In genomic region chr4:43448554-43448953, GRCm38 (mm10) we compare ENCODE assay signal across 34 mouse cellular contexts. TPM values are rescaled to one million over a fixed set of nuclear protein-coding genes. Genes with fewer than 3 reads are reported as not detected.
DNase-seq lines count a peak whose midpoint lies in the region; ATAC-seq lines count a peak whose summit lies in the region.
"Had no signal": no experiment of that assay in that cellular context is flagged by ENCODE, and none has a peak within 500 bp of the region (broad histone marks: within the 10 kb centered on the region; RNA-seq: fewer than 3 reads in every experiment).

No protein-coding gene starts in this region.

- peaks cover 22% of the 10 kb centered on the region for H3K4me1 ChIP-seq in heart, embryonic 12.5 days (replicated peaks)

- H3K4me2 ChIP-seq in heart, embryonic 12.5 days: no peak overlapping the region
- H3K4me2 ChIP-seq: embryonic facial prominence, embryonic 12.5 days; forebrain, embryonic 15.5 days; heart, embryonic 13.5 days; intestine, embryonic 15.5 days had no signal

- peaks cover 25% of the 10 kb centered on the region for H3K27me3 ChIP-seq in heart, embryonic 12.5 days (replicated peaks)
- H3K27me3 ChIP-seq: forebrain, embryonic 15.5 days had no signal

- H3K36me3 ChIP-seq in heart, embryonic 12.5 days: peaks cover 32% of the 10 kb centered on the region

- peak; percentile 78 for DNase-seq in adrenal gland, postnatal 10 days
- DNase-seq in adrenal gland, adult 18-20 months (ENCODE audit: low spot score in 2 of 2): no peak
- peak; percentile 47 to 50 for DNase-seq in cerebellum, postnatal 36 days
- DNase-seq in heart, postnatal 10 days: peak; percentile 56 to 62
- peak; percentile 77 for DNase-seq in adrenal gland, postnatal 14 days
- DNase-seq in spleen, postnatal 36 days (ENCODE audit: low spot score in 2 of 2): no peak
- DNase-seq: cerebellum, adult 18-20 months; embryo, embryonic 11 days; gastrocnemius, postnatal 36 days; kidney, adult 2 months; kidney, postnatal 36 days; layer of hippocampus, postnatal 36 days; left cerebral cortex, postnatal 4 days; lung, adult 2 months; lung, postnatal 10 days; midbrain, embryonic 14.5 days; thymus, postnatal 4 days had no signal

- H3K9ac ChIP-seq in heart, embryonic 12.5 days: no peak overlapping the region
- H3K9ac ChIP-seq: embryonic facial prominence, embryonic 12.5 days; forebrain, embryonic 15.5 days; heart, embryonic 13.5 days; intestine, embryonic 15.5 days; liver, embryonic 14.5 days had no signal

- ATAC-seq in cerebellum, adult (ENCODE audit: insufficient number of reproducible peaks, low FRiP score, low TSS enrichment): no peak
- ATAC-seq in heart, embryonic 12.5 days (ENCODE audit: insufficient number of reproducible peaks, low FRiP score): no peak
- ATAC-seq: forebrain, embryonic 15.5 days; hindbrain, embryonic 16.5 days; intestine, embryonic 15.5 days had no signal

- 87% methylated on average over 3 of the region's 3 CpGs for WGBS in heart, embryonic 12.5 days

- no peak overlapping the region for H3K27ac ChIP-seq in heart, embryonic 12.5 days (ENCODE audit: poor library complexity, severe bottlenecking)
- H3K27ac ChIP-seq: embryonic facial prominence, embryonic 12.5 days; forebrain, embryonic 15.5 days; heart, adult 2 months; heart, embryonic 13.5 days; hindbrain, embryonic 10.5 days; intestine, embryonic 15.5 days; layer of hippocampus, adult 2 months; liver, embryonic 14.5 days; macrophage had no signal

- H3K9me3 ChIP-seq in heart, embryonic 12.5 days (replicated peaks): no peaks in the 10 kb centered on the region
- H3K9me3 ChIP-seq: embryonic facial prominence, embryonic 12.5 days; forebrain, embryonic 15.5 days; heart, embryonic 13.5 days; hindbrain, embryonic 10.5 days; intestine, embryonic 15.5 days had no signal

- intact Hi-C loops in heart, postnatal 10 days (cut with DNase I): no loop called here

- no peak overlapping the region for H3K4me3 ChIP-seq in heart, embryonic 12.5 days
- H3K4me3 ChIP-seq: embryonic facial prominence, embryonic 12.5 days; forebrain, embryonic 15.5 days; heart, adult 2 months; heart, embryonic 13.5 days; hindbrain, embryonic 10.5 days; intestine, embryonic 15.5 days; layer of hippocampus, adult 2 months had no signal

RNA-seq across cellular contexts. Expression of gene Cd72, which starts 5.9 kb away (rescaled TPM):
- total RNA-seq in adrenal gland, postnatal 10 days (2021): 1 to 10 TPM; 1.9 to 3.2 TPM
- 1 to 10 TPM; 2.6 to 2.8 TPM for total RNA-seq in adrenal gland, adult 18-20 months (2021)
- under 1 TPM; 0.45 to 0.60 TPM for total RNA-seq in heart, postnatal 10 days (2021)
- 0.82 and 2.0 TPM in 2 replicates for polyA plus RNA-seq in heart, embryonic 12.5 days (2016; fragmentation: Nextera tagmentation; extraction: Ambion mirVana)
- 2.7 and 12.7 TPM in 2 replicates for total RNA-seq in adrenal gland, postnatal 14 days (2021)
- total RNA-seq: gastrocnemius, postnatal 36 days; layer of hippocampus, adult 2 months; layer of hippocampus, postnatal 36 days; left cerebral cortex, postnatal 4 days had no signal

RNA-seq across cellular contexts. Expression of gene Tesk1, which starts 6.8 kb away (rescaled TPM):
- total RNA-seq in adrenal gland, postnatal 10 days (2021): 10 to 100 TPM; 55.3 to 58.2 TPM
- total RNA-seq in adrenal gland, adult 18-20 months (2021): 10 to 100 TPM; 67.6 to 72.3 TPM
- 10 to 100 TPM; 42.3 to 42.6 TPM for total RNA-seq in heart, postnatal 10 days (2021)
- polyA plus RNA-seq in heart, embryonic 12.5 days (2016; fragmentation: Nextera tagmentation; extraction: Ambion mirVana): 10.3 and 11.6 TPM in 2 replicates
- total RNA-seq in adrenal gland, postnatal 14 days (2021): 53.9 and 59.0 TPM in 2 replicates

RNA-seq across cellular contexts. Expression of gene Fam166b, which starts 19.6 kb away (rescaled TPM):
- under 1 TPM; 0.27 to 0.97 TPM for total RNA-seq in adrenal gland, postnatal 10 days (2021)
- not detected for total RNA-seq in adrenal gland, adult 18-20 months (2021)
- total RNA-seq in heart, postnatal 10 days (2021): under 1 TPM in 1 of 2 experiments, not detected in 1; 0.62 TPM
- polyA plus RNA-seq in heart, embryonic 12.5 days (2016; fragmentation: Nextera tagmentation; extraction: Ambion mirVana): 0.14 TPM in 1 of 2 replicates, not detected in the other
- not detected in 2 replicates for total RNA-seq in adrenal gland, postnatal 14 days (2021)
- total RNA-seq: gastrocnemius, postnatal 36 days; heart, adult 2 months had no signal
- polyA plus RNA-seq: intestine, embryonic 15.5 days; liver, embryonic 14.5 days; macrophage had no signal

RNA-seq across cellular contexts. Expression of gene Sit1, which starts 35.0 kb away (rescaled TPM):
- under 1 TPM; 0.51 to 0.64 TPM for total RNA-seq in adrenal gland, postnatal 10 days (2021)
- total RNA-seq in adrenal gland, adult 18-20 months (2021): under 1 TPM in 1 of 2 experiments, not detected in 1; 0.38 TPM
- total RNA-seq in heart, postnatal 10 days (2021): under 1 TPM in 1 of 2 experiments, not detected in 1; 0.38 TPM
- not detected in 2 replicates for polyA plus RNA-seq in heart, embryonic 12.5 days (2016; fragmentation: Nextera tagmentation; extraction: Ambion mirVana)
- total RNA-seq in adrenal gland, postnatal 14 days (2021): 0.59 and 1.3 TPM in 2 replicates
- total RNA-seq: gastrocnemius, postnatal 36 days; layer of hippocampus, adult 2 months; layer of hippocampus, postnatal 36 days; left cerebral cortex, postnatal 4 days had no signal
- polyA plus RNA-seq: embryonic facial prominence, embryonic 12.5 days; forebrain, embryonic 15.5 days; heart, adult 2 months; heart, embryonic 13.5 days; hindbrain, embryonic 10.5 days; hindbrain, embryonic 16.5 days; intestine, embryonic 15.5 days; kidney, embryonic 16.5 days; limb, embryonic 14.5 days; macrophage; midbrain, embryonic 14.5 days; neural tube, embryonic 14.5 days; stomach, embryonic 14.5 days; testis, adult 2 months had no signal

RNA-seq across cellular contexts. Expression of gene Ccdc107, which starts 44.1 kb away (rescaled TPM):
- 10 to 100 TPM; 41.1 to 45.5 TPM for total RNA-seq in adrenal gland, postnatal 10 days (2021)
- 10 to 100 TPM; 49.7 to 58.0 TPM for total RNA-seq in adrenal gland, adult 18-20 months (2021)
- total RNA-seq in heart, postnatal 10 days (2021): 10 to 100 TPM; 26.1 to 27.3 TPM
- polyA plus RNA-seq in heart, embryonic 12.5 days (2016; fragmentation: Nextera tagmentation; extraction: Ambion mirVana): 63.6 and 66.4 TPM in 2 replicates
- total RNA-seq in adrenal gland, postnatal 14 days (2021): 48.3 and 50.0 TPM in 2 replicates

Comparison
In these comparisons a context has a peak if more than half of its experiments do, and no peak if none do; other contexts are left out.
1. DNase-seq: peak in adrenal gland, postnatal 10 days (single experiment), cerebellum, postnatal 36 days (2 of 2), heart, postnatal 10 days (2 of 2) and adrenal gland, postnatal 14 days (single experiment); none in adrenal gland, adult 18-20 months (0 of 2) and spleen, postnatal 36 days (0 of 2).